Mouse (Mus musculus): ENCODE results near the gene Atxn7l3b. TPM values are rescaled to one million over a fixed set of nuclear protein-coding genes. Genes with fewer than 3 reads are reported as not detected.
"Not testable (repeated sequence)": the region's sequence is repeated elsewhere in the genome, so short reads cannot be mapped to it uniquely, and the experiment has no call there.

Atxn7l3b gene
- polyA plus RNA-seq (2012; rRNA removed): 27.5 and 33.6 TPM in 2 replicates

- peaks cover 17% of the 10 kb centered on the region for H3K4me1 ChIP-seq (ENCODE audit: control insufficient read depth, insufficient read depth, low read length)
- peak; percentile 97 for DNase-seq
Measured at GRCm38 (mm10) chr10:112928452-112929221, at the start of gene Atxn7l3b. TSS of gene Atxn7l3b (minus strand) at chr10:112929001.

GRCm38 (mm10) chr10:112977586-112977985 lies 48.8 kb upstream of the Atxn7l3b start:
- no peak overlapping the region for H3K4me3 ChIP-seq (replicated peaks; ENCODE audit: extremely low read depth, low read depth, low read length)
- 70% methylated on average over 4 of the region's 4 CpGs for WGBS
- no peak for DNase-seq

More at GRCm38 (mm10) chr10:112928452-112929221, at the start of gene Atxn7l3b:
- WGBS: under 1% methylated on average over 70 of the region's 70 CpGs
- peak within 1 kb of the TSS; percentile 60 for H3K4me3 ChIP-seq (replicated peaks; ENCODE audit: extremely low read depth, low read depth, low read length)
- TF ChIP-seq POLR2A (IDR thresholded peaks at IDR 0.05; ENCODE audit: borderline replicate concordance, extremely low read depth, low read depth, low read length) (peak; percentile 84; the same call in 1 of the 2 replicates), CTCF (IDR thresholded peaks at IDR 0.05; ENCODE audit: insufficient read depth, low read length) (no peak)

GRCm38 (mm10) chr10:112973286-112974026 lies 44.7 kb upstream of the Atxn7l3b start:
- no peak for DNase-seq
- Histone ChIP-seq H3K4me3 (replicated peaks; ENCODE audit: extremely low read depth, low read depth, low read length) (no peak overlapping the region), H3K4me1 (ENCODE audit: control insufficient read depth, insufficient read depth, low read length) (no peaks in the 10 kb centered on the region)
- TF ChIP-seq POLR2A (IDR thresholded peaks at IDR 0.05; ENCODE audit: borderline replicate concordance, extremely low read depth, low read depth, low read length) (no peak), CTCF (IDR thresholded peaks at IDR 0.05; ENCODE audit: insufficient read depth, low read length) (no peak)
- 17% methylated on average over 5 of the region's 5 CpGs for WGBS

More at GRCm38 (mm10) chr10:112977586-112977985, 48.8 kb upstream of the Atxn7l3b start:
- TF ChIP-seq CTCF (IDR thresholded peaks at IDR 0.05; ENCODE audit: insufficient read depth, low read length) (no peak), POLR2A (IDR thresholded peaks at IDR 0.05; ENCODE audit: borderline replicate concordance, extremely low read depth, low read depth, low read length) (no peak)
- no peaks in the 10 kb centered on the region for H3K4me1 ChIP-seq (ENCODE audit: control insufficient read depth, insufficient read depth, low read length)

- no peak for DNase-seq
- 73% methylated on average over 2 of the region's 2 CpGs for WGBS
- no peaks in the 10 kb centered on the region for H3K4me1 ChIP-seq (ENCODE audit: control insufficient read depth, insufficient read depth, low read length)
- no peak for TF ChIP-seq POLR2A (IDR thresholded peaks at IDR 0.05; ENCODE audit: borderline replicate concordance, extremely low read depth, low read depth, low read length)
- TF ChIP-seq CTCF (IDR thresholded peaks at IDR 0.05; ENCODE audit: insufficient read depth, low read length): no peak
- no peak overlapping the region for H3K4me3 ChIP-seq (replicated peaks; ENCODE audit: extremely low read depth, low read depth, low read length)
Measured at GRCm38 (mm10) chr10:112970002-112970589, 41.3 kb upstream of the Atxn7l3b start.

GRCm38 (mm10) chr10:112967578-112967977 lies 38.8 kb upstream of the Atxn7l3b start:
- WGBS: 66% methylated on average over 2 of the region's 2 CpGs
- Histone ChIP-seq H3K4me3 (replicated peaks; ENCODE audit: extremely low read depth, low read depth, low read length) (no peak overlapping the region), H3K4me1 (ENCODE audit: control insufficient read depth, insufficient read depth, low read length) (no peaks in the 10 kb centered on the region)
- no peak for DNase-seq
- TF ChIP-seq CTCF (IDR thresholded peaks at IDR 0.05; ENCODE audit: insufficient read depth, low read length) (no peak), POLR2A (IDR thresholded peaks at IDR 0.05; ENCODE audit: borderline replicate concordance, extremely low read depth, low read depth, low read length) (no peak)

GRCm38 (mm10) chr10:112962216-112962615 lies 33.4 kb upstream of the Atxn7l3b start:
- H3K4me1 ChIP-seq (ENCODE audit: control insufficient read depth, insufficient read depth, low read length); H3K4me3 ChIP-seq (replicated peaks; ENCODE audit: extremely low read depth, low read depth, low read length); DNase-seq: not testable (repeated sequence)
- 21% methylated on average over 4 of the region's 4 CpGs for WGBS

- no peak for TF ChIP-seq CTCF (IDR thresholded peaks at IDR 0.05; ENCODE audit: insufficient read depth, low read length)
- TF ChIP-seq POLR2A (IDR thresholded peaks at IDR 0.05; ENCODE audit: borderline replicate concordance, extremely low read depth, low read depth, low read length): no peak
- Histone ChIP-seq H3K4me3 (replicated peaks; ENCODE audit: extremely low read depth, low read depth, low read length) (no peak overlapping the region), H3K4me1 (ENCODE audit: control insufficient read depth, insufficient read depth, low read length) (no peaks in the 10 kb centered on the region)
- WGBS: 46% methylated on average over 2 of the region's 2 CpGs
- no peak for DNase-seq
Measured at GRCm38 (mm10) chr10:112954140-112954539, 25.3 kb upstream of the Atxn7l3b start.

- Histone ChIP-seq H3K4me1 (ENCODE audit: control insufficient read depth, insufficient read depth, low read length) (no peaks in the 10 kb centered on the region), H3K4me3 (replicated peaks; ENCODE audit: extremely low read depth, low read depth, low read length) (no peak overlapping the region)
- 82% methylated on average over 3 of the region's 3 CpGs for WGBS
- TF ChIP-seq CTCF (IDR thresholded peaks at IDR 0.05; ENCODE audit: insufficient read depth, low read length) (no peak), POLR2A (IDR thresholded peaks at IDR 0.05; ENCODE audit: borderline replicate concordance, extremely low read depth, low read depth, low read length) (no peak)
- DNase-seq: no peak
Measured at GRCm38 (mm10) chr10:112948453-112948852, 19.7 kb upstream of the Atxn7l3b start.

- Histone ChIP-seq H3K4me1 (ENCODE audit: control insufficient read depth, insufficient read depth, low read length) (peaks cover 17% of the 10 kb centered on the region), H3K4me3 (replicated peaks; ENCODE audit: extremely low read depth, low read depth, low read length) (peak overlapping the region; percentile 45)
- TF ChIP-seq POLR2A (IDR thresholded peaks at IDR 0.05; ENCODE audit: borderline replicate concordance, extremely low read depth, low read depth, low read length): no peak
- no peak for DNase-seq
- 26% methylated on average over 9 of the region's 9 CpGs for WGBS
Measured at GRCm38 (mm10) chr10:112929222-112929615, 418 bp upstream of the Atxn7l3b start.
